Mouse (Mus musculus) thymus, adult 2 months (tissue): Measurements from ENCODE around the gene Ppfibp1.

Experiments
- CTCF ChIP-seq: fragments of 200-500 bp; IDR thresholded peaks from 2 replicates; pipeline ENCODE4 v1.5.1; 2012; ENCODE audit warnings: mild to moderate bottlenecking, control low read depth, low read length, moderate library complexity, borderline replicate concordance; ENCODE audit not compliant: control insufficient read depth, poor library complexity, insufficient read depth; ENCODE audit errors: extremely low read depth
- POLR2A ChIP-seq: fragments of 200-500 bp; IDR thresholded peaks from 2 replicates; pipeline ENCODE4 v1.6.1; 2012; ENCODE audit warnings: mild to moderate bottlenecking, low read length, control low read depth, moderate library complexity; ENCODE audit not compliant: control insufficient read depth, poor library complexity, insufficient read depth; ENCODE audit errors: extremely low read depth

GRCm38 (mm10) chr6:147011555-147011954, 123.3 kb downstream of the Ppfibp1 start:
- TF ChIP-seq POLR2A (no peak), CTCF (no peak)
